Mouse (Mus musculus) left cerebral cortex, adult 18-20 months (tissue): ENCODE results near the gene Emc8. TPM values are rescaled to one million over a fixed set of nuclear protein-coding genes. Genes with fewer than 3 reads are reported as not detected.

Experiments used
- DNase-seq, 2 experiments: peaks; one replicate each; pipeline ENCODE4 v3.0.0; 2021 to 2022; ENCODE audit warnings: low spot score in 2 of 2, mixed read lengths in 1 of 2
- total RNA-seq, 2 experiments: library from RNA; stranded (reverse); gene quantifications; 2 replicates each; pipeline ENCODE4 v1.2.3; 2021

The Emc8 gene
- total RNA-seq, 2 experiments from 2014 or later = 71.4 to 79.7 TPM

GRCm38 (mm10) chr8:120607885-120608284, 60.5 kb downstream of the Emc8 start:
- peak; percentile 73 to 87 for DNase-seq

GRCm38 (mm10) chr8:120607460-120607859, 60.9 kb downstream of the Emc8 start:
- no peak for DNase-seq

Other genes starting within 250 kb of the Emc8 start
- 1 to 10 TPM; 2.1 to 2.4 TPM for gene Gins2, start 79.3 kb downstream of the Emc8 start, total RNA-seq
- 10 to 100 TPM; 10.1 to 15.6 TPM for gene 1190005I06Rik, start 20.9 kb downstream of the Emc8 start, total RNA-seq
- gene Gm27021, start 494 bp downstream of the Emc8 start, total RNA-seq = under 1 TPM; 0.59 to 0.91 TPM
- 1,000 to 10,000 TPM; 1,182 TPM for gene Cox4i1, start 351 bp downstream of the Emc8 start, total RNA-seq
- gene Irf8, start 67.8 kb upstream of the Emc8 start, total RNA-seq = 1 to 10 TPM; 4.1 to 4.8 TPM